Mouse (Mus musculus) CD4-positive, CD25-positive, alpha-beta regulatory T cell, adult 2 months (primary cell): ENCODE data around the gene Plk2.

Experiments used
- DNase-seq: peaks from one replicate; pipeline ENCODE4 v3.0.0-alpha.2; 2012; ENCODE audit warnings: low read depth, low spot score

The Plk2 gene

DNA sequence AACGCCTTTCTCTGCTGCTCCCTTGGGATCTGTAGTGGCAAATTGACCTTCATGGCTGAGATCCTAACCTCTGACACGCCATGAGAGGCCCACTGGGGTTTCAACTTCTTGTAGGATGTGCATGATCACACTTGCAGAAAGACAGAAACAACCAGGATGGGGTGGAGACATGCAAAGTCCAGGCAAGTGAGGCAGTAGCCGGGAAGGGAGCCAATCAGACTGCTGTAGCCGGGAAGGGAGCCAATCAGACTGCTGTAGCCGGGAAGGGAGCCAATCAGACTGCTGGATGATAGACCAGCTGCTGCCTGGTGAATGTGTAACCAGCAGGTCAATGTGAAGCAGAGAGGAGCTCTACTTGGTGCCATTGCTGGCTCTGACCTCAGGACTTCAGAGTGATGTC lies 11.3 kb downstream of the Plk2 start:
- no peak for DNase-seq

DNA sequence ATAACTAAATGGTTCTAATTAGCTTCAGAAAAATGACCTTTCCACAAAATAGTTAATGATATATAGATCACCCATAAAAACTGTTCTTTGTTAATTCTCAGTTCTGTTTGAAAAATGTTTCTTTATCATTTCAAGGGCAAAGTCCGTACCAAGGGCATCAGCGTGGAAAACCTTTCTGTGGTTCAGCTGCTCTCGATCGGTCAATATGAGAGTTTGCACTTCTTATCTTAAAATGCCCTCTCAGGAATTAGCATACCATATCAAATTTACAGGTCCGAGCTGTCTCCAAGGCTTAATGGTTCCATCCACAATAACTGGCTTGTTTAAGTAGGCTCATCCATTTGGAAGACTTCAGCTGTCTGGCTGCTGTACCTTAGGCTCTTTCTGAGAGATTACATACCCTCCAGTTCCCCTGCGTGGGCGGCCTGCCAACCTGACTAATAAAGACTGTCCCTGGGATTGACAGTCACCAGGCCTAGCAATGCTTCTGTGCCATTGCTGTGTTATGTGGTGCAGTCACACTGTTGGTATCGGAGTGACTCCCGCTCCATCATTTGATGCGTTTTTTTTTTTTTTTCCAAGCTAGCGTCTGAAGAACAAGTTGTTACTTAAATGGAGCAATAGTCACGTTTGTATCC lies 17.8 kb downstream of the Plk2 start:
- DNase-seq, result no peak

DNA sequence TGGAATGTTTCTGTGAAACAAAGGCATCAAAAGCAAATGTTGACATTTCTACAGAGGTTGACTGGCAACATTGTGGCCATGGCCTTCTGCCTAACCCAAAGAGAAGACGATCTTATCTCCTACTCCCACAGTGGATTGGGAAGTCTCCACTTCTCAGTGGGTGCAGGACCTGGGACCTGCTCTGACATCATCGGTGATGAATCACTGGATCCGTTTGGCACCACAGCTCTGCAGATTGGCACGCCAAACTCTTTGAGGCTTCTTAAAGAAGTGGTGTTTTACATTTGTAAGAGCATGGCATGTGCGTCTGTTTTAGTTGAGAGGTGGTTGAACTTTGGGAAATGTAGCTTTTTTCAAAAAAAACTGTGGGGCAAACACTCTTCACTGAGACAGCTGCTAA lies 23.8 kb downstream of the Plk2 start:
- DNase-seq, result no peak

DNA sequence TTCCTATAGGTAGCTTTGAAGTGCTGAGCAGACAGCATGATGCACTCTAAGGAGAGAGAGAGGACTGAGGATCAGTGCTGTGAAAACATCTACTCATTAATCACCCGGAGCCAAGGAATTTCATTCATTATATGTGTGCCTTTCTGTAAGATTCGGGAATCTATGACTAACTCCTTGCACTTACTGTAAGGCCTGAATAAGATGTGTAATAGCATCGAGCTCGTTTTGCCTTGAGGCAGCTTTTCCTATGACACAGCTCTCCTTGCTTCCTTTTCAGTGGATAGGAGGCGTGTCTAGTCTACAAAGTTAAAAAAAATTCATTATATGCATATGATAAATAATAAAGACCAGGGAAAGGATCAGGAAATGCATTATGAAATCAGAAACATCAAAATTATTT lies 24.8 kb downstream of the Plk2 start:
- DNase-seq, result no peak

DNA sequence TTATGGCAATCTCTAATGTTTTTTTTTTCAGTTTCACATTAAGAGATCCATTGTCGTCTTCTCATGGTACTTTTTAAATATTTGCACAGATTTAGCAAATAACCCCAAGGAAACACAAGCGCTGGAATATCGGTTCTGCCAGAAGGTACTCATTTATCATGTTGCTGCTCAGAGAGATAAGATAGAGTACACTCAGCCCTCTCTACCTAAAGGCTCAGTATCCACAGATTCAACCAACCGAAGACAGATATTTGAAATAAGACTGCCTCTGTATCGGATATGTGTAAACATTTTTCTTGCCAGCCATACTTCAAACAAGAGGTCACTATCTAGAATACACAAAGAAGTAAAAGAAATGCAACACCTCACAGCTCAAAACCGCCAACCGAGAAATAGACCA lies 27.6 kb downstream of the Plk2 start:
- no peak for DNase-seq

DNA sequence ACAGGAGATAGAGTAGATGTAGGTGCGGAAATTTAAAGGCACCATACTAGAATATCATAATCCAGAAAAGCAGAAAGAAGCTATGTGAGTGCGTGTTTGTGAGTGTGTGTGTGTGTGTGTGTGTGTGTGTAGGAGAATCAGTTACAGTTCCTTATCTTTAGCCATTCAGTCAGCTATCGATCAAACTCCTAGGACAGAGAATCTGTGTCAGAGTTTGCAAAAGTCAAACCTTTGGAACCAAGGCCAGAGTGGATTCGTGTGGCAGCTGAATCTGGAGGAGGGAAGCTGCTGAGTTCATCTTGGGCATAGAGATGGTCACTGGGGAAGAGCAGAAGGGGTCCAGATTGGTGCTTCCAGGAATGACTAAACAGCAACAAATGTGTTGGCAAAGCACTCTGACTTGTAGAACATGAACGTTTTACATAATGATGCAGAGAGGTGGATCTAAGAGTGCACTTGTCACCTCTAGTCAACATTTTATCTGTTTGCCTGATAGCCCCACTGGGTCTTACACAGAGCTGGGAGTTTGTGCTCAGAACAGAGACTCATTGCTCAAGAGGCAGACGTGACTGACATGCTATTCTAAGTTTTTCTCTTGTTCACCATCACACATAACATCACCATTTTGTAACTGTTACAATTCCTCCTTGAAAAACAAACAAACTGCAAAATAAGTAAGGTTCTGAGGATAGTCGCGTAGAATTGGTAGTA lies 30.8 kb downstream of the Plk2 start:
- DNase-seq, result no peak

DNA sequence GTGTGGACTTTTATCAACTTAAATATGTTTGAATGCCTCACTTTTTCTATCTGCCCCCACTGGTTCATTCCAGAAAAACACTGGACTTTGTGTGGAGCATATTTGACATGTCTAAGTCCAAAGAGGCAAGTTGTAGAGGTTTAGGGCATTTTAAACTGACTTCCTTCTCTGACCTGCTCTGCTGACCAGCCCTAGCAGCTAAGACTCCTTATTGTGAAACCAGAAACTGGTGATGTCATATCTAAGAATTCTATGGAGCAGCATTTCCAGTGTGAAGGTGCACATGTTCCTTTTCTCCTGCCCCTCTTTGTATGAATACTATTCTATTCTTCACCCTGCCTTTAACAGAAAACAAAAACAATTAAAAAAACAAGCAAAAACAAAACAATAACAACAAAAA lies 36.5 kb downstream of the Plk2 start:
- DNase-seq, result no peak

DNA sequence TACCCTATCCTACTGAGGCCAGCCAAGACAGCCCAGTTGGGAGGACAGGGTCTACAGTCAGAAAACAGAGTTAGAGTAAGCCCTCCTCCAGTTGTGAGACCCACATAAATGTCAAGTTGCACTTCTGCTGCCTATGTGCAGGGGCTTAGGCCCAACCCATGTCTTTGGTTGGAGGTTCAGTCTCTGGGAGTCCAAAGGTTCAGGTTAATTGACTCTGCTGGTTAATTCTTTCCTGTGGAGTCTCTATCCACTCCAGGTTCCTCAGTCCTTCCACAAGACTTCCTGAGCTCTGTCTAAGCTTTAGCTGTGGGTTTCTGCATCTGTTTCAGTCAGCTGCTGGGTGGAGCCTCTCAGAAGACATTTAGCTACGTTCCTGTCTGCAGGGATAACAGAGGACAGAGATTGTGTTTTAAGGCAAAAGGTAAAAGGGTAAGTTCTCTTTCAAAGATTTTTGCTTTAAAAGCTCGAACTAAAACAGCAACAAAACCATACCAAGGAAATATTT lies 37.3 kb downstream of the Plk2 start:
- DNase-seq, result no peak

DNA sequence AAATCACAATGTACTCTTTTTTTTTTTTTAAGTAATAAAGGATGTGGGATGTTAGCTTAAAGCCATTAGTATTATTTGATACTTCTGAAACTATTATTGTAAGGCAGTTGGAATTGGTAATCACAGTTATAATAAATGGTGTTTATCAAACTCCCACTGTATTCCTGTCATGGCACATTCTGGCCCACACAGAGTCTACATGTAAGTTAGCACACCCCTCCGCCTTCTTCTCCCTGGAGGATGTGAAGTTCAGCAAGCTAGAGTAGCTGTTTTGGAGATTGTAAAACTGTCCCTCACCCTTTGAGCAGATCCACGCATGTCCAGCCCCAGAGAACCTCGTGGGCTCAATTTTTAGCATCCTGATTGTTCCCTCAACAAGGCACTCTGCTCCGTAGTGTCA lies 37.8 kb downstream of the Plk2 start:
- no peak for DNase-seq

DNA sequence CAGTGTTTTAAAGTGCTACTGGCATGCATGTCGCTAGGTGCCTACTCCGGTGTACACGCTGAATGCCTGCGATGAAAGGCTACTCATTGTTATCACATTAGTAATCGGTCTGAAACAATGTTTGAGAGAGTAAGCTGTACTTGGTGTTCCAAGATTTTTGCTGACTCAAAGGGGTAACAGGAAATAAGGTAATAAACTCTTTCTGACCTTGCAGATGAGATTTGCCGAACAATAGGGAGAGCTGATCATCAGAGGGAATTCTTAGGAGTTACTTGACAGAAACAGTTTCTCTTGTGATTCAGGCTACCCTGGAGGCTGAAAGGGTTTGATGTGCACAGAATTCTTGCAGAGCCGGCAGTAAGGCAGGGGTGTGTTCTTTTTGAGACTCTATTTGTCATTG lies 41.8 kb downstream of the Plk2 start:
- no peak for DNase-seq

DNA sequence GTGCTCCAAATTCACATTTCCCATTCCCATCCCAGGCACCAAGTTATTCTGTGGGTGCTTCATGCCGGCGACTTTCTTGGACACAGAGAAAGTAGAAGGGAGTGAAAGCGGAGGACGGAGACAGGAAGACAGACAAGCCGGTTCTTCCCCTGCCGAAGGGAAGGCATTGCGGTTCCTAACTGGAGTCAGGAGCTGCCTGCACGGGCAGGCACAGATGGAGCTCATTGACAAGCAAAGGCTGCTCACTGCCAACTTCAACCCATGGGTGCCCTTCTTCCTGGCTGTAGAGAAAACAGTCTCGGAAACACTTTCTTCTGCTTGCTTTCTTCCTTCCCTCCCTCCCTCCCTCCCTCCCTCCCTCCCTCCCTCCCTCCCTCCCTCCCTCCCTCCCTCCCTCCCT lies 43.8 kb downstream of the Plk2 start:
- no peak for DNase-seq

DNA sequence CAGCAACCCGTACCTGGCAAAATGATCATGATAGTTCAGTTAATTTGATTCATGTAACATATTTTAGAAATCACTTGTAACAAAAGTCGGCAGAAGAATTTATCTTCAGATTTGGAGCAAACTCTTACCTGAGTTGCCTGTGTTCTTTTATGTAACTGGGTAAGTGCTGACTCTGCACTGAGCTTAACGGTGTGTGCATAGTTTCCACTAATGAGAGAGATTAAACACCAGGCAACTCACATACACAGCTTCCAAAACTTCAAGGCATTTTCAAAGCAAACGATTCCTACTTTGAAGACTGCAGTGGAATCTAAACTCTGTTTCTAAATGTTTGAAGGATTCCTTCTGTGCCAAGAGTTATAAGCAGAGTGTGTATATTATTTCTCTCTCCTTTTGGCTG lies 49.5 kb downstream of the Plk2 start:
- DNase-seq, result no peak

DNA sequence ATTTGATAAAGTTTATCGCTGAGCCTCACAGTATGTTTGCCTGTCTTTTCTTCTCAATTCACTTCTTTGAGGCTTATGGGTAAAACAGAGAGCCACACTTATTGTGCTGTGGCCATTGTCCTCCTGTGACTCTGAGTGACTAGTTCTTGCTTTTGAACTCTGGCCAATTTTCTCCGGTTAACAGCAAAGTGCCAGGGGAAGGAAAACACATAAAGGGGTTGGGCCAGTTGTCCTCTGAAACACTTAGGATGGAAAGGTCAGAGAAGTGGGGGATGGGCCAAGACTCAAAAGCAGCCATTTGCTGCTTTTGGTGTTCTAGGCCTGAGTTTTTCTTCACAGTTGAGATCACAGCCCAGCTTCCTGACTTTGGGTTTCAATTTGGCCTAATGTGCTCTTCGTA lies 50.0 kb downstream of the Plk2 start:
- no peak for DNase-seq

DNA sequence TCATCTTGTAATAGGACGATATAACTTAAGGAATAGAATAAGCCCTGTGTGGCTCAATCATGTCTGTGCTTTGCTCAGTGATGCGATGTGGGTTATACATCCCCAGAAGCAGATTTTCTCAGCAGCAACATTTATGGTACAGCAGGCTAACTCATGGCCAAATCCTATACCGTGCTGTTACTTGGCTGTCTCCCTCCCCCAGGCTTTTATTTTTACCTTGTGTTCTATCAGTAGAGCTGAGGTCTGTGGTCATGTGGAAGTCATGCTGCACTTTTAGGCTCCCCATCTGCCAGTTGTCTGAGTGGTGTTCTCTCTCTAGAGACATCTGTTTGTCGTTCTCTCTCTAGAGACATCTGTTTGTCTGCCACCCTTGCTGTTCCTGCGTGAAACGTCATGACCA lies 51.6 kb downstream of the Plk2 start:
- DNase-seq, result no peak

DNA sequence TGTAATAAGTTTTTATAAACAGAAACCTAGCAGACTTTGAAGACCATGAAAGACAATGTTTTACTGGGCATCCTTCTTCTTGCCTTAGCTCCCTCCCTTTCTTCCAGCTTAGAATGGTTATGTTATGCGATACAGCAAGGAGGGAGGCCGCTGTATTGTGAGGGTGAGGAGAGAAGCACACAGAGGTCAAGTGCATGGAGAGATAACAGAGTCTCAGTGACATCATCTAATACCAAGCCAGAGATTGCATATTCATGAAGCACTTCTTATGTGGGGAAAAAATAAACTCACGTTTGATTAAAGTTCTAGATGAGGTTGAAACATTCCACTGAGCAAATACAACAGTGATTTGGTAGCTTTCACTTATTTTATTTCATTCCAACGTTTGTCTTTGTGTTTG lies 55.2 kb downstream of the Plk2 start:
- DNase-seq, result no peak
